Mouse (Mus musculus) effector memory CD4-positive, alpha-beta T cell, adult 5 months (primary cell): ENCODE data around the gene Myom3. TPM values are rescaled to one million over a fixed set of nuclear protein-coding genes. Genes with fewer than 3 reads are reported as not detected.

Experiments used
- polyA plus RNA-seq: library from polyadenylated mRNA; unstranded; fragments of 100-300 nt; shearing (Covaris generic); gene quantifications from one replicate; pipeline ENCODE4 v1.2.1, GENCODE M21; 2017

Myom3 gene
- polyA plus RNA-seq = not detected

DNA sequence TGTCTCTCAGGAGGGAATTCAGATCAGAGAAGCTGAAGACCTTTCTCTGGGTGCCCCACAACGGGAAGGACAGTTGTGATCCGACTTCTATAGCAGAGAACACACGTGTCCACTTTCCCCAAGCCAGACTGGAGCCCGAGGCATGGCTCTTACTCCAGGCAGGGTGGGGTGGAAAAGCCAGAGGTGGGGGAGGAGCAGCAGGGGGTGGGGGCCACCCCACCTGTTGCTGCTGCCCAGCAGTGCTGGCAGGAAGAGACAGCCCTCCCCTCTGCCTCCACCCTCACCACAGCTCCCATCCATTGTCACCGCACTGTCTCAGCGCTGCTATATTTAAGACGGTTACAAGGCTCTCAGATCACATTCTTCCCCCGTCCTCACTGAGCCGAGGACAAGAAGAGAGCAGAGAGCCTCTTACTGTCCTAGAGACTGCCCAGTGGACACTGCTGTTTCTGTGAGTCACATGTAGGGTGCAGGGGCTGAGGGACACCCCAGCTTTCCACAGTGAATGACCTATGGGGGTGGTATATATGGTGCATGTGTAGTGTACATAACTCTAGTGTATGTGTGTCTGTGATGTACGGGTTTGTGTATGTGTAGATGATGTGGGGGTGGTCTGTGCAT, at the start of gene Myom3:
Gene Myom3 (plus strand): TSS at position 360 of the 621 bp plus-strand sequence.

DNA sequence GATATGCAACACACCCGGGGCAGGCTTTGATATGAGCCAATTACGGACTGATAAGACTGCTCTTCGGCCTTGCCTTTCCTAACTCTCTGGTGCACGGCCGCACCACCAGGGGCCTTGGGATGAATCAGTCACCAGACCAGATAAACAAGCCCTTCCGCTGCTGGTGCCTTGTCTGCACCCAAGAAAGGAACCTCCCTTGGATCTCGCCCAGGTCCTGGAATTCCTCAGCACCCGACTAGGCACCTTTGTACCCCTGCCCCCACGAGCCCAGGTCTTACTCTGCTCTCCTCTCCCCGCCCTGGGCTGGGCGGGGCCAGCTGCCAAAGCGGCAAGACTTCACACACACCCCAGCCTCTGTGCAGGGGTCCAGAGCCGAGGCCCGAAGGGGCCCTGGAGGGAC, 31.7 kb upstream of the Myom3 start, which contains the start of gene Il22ra1:
Gene Il22ra1 (plus strand): TSS at position 356 of the 400 bp plus-strand sequence.

GRCm38 (mm10) chr4:135855536-135856222, 96.2 kb downstream of the Myom3 start, which contains the start of gene Srsf10:
Gene Srsf10, plus strand, starts transcription at chr4:135855747.

Other genes with a start within 250 kb of the Myom3 start
- gene Grhl3, start 186.1 kb upstream of the Myom3 start, polyA plus RNA-seq = not detected
- gene Ifnlr1, start 73.4 kb upstream of the Myom3 start, polyA plus RNA-seq = not detected
- not detected for gene Il22ra1, start 31.5 kb upstream of the Myom3 start, polyA plus RNA-seq
- 203 TPM for gene Srsf10, start 96.0 kb downstream of the Myom3 start, polyA plus RNA-seq
- gene Pnrc2, start 114.1 kb downstream of the Myom3 start, polyA plus RNA-seq = 191 TPM
- 0.85 TPM for gene Cnr2, start 135.7 kb downstream of the Myom3 start, polyA plus RNA-seq
- gene Fuca1, start 161.0 kb downstream of the Myom3 start, polyA plus RNA-seq = 57.2 TPM
- 44.2 TPM for gene Hmgcl, start 186.7 kb downstream of the Myom3 start, polyA plus RNA-seq
- 29.0 TPM for gene Gale, start 204.0 kb downstream of the Myom3 start, polyA plus RNA-seq
- gene Lypla2, start 212.9 kb downstream of the Myom3 start, polyA plus RNA-seq = 215 TPM
- 57.5 TPM for gene Pithd1, start 227.5 kb downstream of the Myom3 start, polyA plus RNA-seq